8 mouse cellular contexts compared by ENCODE assay signal in genomic region chr2:130634739-130635411, GRCm38 (mm10). TPM values are rescaled to one million over a fixed set of nuclear protein-coding genes. Genes with fewer than 3 reads are reported as not detected.
DNase-seq lines count a peak whose midpoint lies in the region; ATAC-seq and TF ChIP-seq lines count a peak whose summit lies in the region.

No protein-coding gene starts in this region.

- DNase-seq in heart, adult 2 months, result peak; percentile 31 to 35
- DNase-seq in heart, adult 9 months (ENCODE audit: low spot score in 2 of 2), result no peak
- peak; percentile 14 for DNase-seq in forebrain, embryonic 14.5 days (ENCODE audit: low spot score)
- DNase-seq in lung, postnatal 14 days, result peak; percentile 22
- DNase-seq in MN1 (ENCODE audit: low spot score), result no peak

- no peaks in the 10 kb centered on the region for H3K79me2 ChIP-seq in heart, adult 2 months (replicated peaks; ENCODE audit: control insufficient read depth, insufficient read depth, low read length)

- intact Hi-C loops in heart, adult 2 months (cut with DNase I), result no loop called here

- no peak for TF ChIP-seq POLR2A in heart, adult 2 months (IDR thresholded peaks at IDR 0.05; ENCODE audit: insufficient read depth, low read depth, low read length)

- no peaks in the 10 kb centered on the region for H3K36me3 ChIP-seq in heart, adult 2 months (ENCODE audit: control insufficient read depth, insufficient read depth, low read length)
- 0 out of 2 replicates have a peak, but pooled peaks cover 5% of the 10 kb centered on the region for H3K36me3 ChIP-seq in forebrain, embryonic 14.5 days (ENCODE audit: control insufficient read depth, insufficient read depth, low read length)
- no peaks in the 10 kb centered on the region; the same call in 1 of the 2 replicates for H3K36me3 ChIP-seq in intestine, embryonic 15.5 days
- no peaks in the 10 kb centered on the region for H3K36me3 ChIP-seq in stomach, embryonic 14.5 days (ENCODE audit: control insufficient read depth, insufficient read depth, low read length)

- peak overlapping the region; percentile 72 for H3K9ac ChIP-seq in heart, adult 2 months (ENCODE audit: low read depth, low read length)
- H3K9ac ChIP-seq in forebrain, embryonic 14.5 days (ENCODE audit: low read length), result peak overlapping the region; percentile 51
- H3K9ac ChIP-seq in intestine, embryonic 15.5 days, result peak overlapping the region; percentile 47
- peak overlapping the region; percentile 26 for H3K9ac ChIP-seq in stomach, embryonic 14.5 days (replicated peaks; ENCODE audit: low read depth, low read length)

- 14% methylated on average over 38 of the region's 38 CpGs for WGBS in heart, adult 2 months
- 4% methylated on average over 38 of the region's 38 CpGs for WGBS in forebrain, embryonic 14.5 days
- WGBS in intestine, embryonic 15.5 days, result 14% methylated on average over 38 of the region's 38 CpGs
- WGBS in stomach, embryonic 14.5 days, result 5% methylated on average over 38 of the region's 38 CpGs

- H3K4me3 ChIP-seq in heart, adult 2 months, result peak overlapping the region; percentile 28; the same call in 1 of the 2 replicates
- peak overlapping the region; percentile 19; the same call in 1 of the 2 replicates for H3K4me3 ChIP-seq in brown adipose tissue, adult 24 weeks (ENCODE audit: insufficient read depth, low read depth, low read length)
- peak overlapping the region; percentile 23 for H3K4me3 ChIP-seq in forebrain, embryonic 14.5 days (ENCODE audit: low read depth, low read length)
- peak overlapping the region; percentile 34 for H3K4me3 ChIP-seq in intestine, embryonic 15.5 days (replicated peaks)
- peak overlapping the region; percentile 23 for H3K4me3 ChIP-seq in stomach, embryonic 14.5 days (ENCODE audit: low read depth, low read length)

- H3K27me3 ChIP-seq in heart, adult 2 months (ENCODE audit: control insufficient read depth, insufficient read depth, low read length), result peaks cover 6% of the 10 kb centered on the region; the same call in 1 of the 2 replicates
- H3K27me3 ChIP-seq in forebrain, embryonic 14.5 days (replicated peaks; ENCODE audit: control insufficient read depth, insufficient read depth, low read length), result peaks cover 39% of the 10 kb centered on the region
- peaks cover 27% of the 10 kb centered on the region; the same call in 1 of the 2 replicates for H3K27me3 ChIP-seq in intestine, embryonic 15.5 days (replicated peaks)
- H3K27me3 ChIP-seq in stomach, embryonic 14.5 days (ENCODE audit: control insufficient read depth, insufficient read depth, low read length), result peaks cover 14% of the 10 kb centered on the region

- ATAC-seq in forebrain, embryonic 14.5 days, result peak; percentile 22; the same call in 1 of the 2 replicates
- ATAC-seq in intestine, embryonic 15.5 days, result no peak
- ATAC-seq in stomach, embryonic 14.5 days (ENCODE audit: insufficient number of reproducible peaks, insufficient read depth, low FRiP score, low read depth), result peak; percentile 44; the same call in 1 of the 2 replicates

- no peaks in the 10 kb centered on the region for H3K9me3 ChIP-seq in forebrain, embryonic 14.5 days (replicated peaks; ENCODE audit: control insufficient read depth, low read length)
- no peaks in the 10 kb centered on the region for H3K9me3 ChIP-seq in intestine, embryonic 15.5 days
- H3K9me3 ChIP-seq in stomach, embryonic 14.5 days (ENCODE audit: control insufficient read depth, low read depth, low read length), result no peaks in the 10 kb centered on the region

- peak; percentile 37 for TF ChIP-seq CTCF in heart, adult 2 months (IDR thresholded peaks at IDR 0.05)

- no peaks in the 10 kb centered on the region for H3K4me1 ChIP-seq in heart, adult 2 months (ENCODE audit: control insufficient read depth, insufficient read depth, low read length)
- H3K4me1 ChIP-seq in brown adipose tissue, adult 24 weeks (ENCODE audit: control insufficient read depth, insufficient read depth, insufficient read length, low read length), result no peaks in the 10 kb centered on the region
- H3K4me1 ChIP-seq in forebrain, embryonic 14.5 days (ENCODE audit: control insufficient read depth, insufficient read depth, low read length), result peaks cover 12% of the 10 kb centered on the region
- H3K4me1 ChIP-seq in intestine, embryonic 15.5 days (replicated peaks), result peaks cover 21% of the 10 kb centered on the region
- H3K4me1 ChIP-seq in stomach, embryonic 14.5 days (ENCODE audit: control insufficient read depth, insufficient read depth, low read length), result peaks cover 14% of the 10 kb centered on the region; the same call in 1 of the 2 replicates

- no peak overlapping the region for H3K27ac ChIP-seq in heart, adult 2 months
- H3K27ac ChIP-seq in brown adipose tissue, adult 24 weeks (replicated peaks; ENCODE audit: low read depth, low read length), result no peak overlapping the region
- no peak overlapping the region for H3K27ac ChIP-seq in forebrain, embryonic 14.5 days (ENCODE audit: low read depth, low read length)
- H3K27ac ChIP-seq in intestine, embryonic 15.5 days, result no peak overlapping the region
- H3K27ac ChIP-seq in stomach, embryonic 14.5 days (ENCODE audit: low read length), result no peak overlapping the region

- H3K4me2 ChIP-seq in forebrain, embryonic 14.5 days (ENCODE audit: low read length), result peak overlapping the region; percentile 54
- peak overlapping the region; percentile 77 for H3K4me2 ChIP-seq in intestine, embryonic 15.5 days (replicated peaks)
- H3K4me2 ChIP-seq in stomach, embryonic 14.5 days (replicated peaks; ENCODE audit: low read depth, low read length), result peak overlapping the region; percentile 53

- no peak for TF ChIP-seq EP300 in heart, adult 2 months (IDR thresholded peaks at IDR 0.05; ENCODE audit: insufficient read depth, low read depth, low read length)

RNA-seq across cellular contexts. Expression of gene Ubox5, which starts 5.0 kb away (rescaled TPM):
- total RNA-seq in heart, adult 2 months (2021), result 1 to 10 TPM; 3.9 to 5.2 TPM
- 5.0 and 5.6 TPM in 2 replicates for polyA plus RNA-seq in heart, adult 2 months (2012; rRNA removed)
- 3.3 and 3.6 TPM in 2 replicates for polyA plus RNA-seq in brown adipose tissue, adult 24 weeks (2012; ENCODE audit: insufficient read depth, insufficient read length, missing spikeins)
- polyA plus RNA-seq in forebrain, embryonic 14.5 days (2014; fragmentation: Nextera tagmentation; extraction: Ambion mirVana), result 13.0 and 14.9 TPM in 2 replicates
- polyA plus RNA-seq in intestine, embryonic 15.5 days (2015; fragmentation: Nextera tagmentation; extraction: Ambion mirVana), result 12.0 and 12.2 TPM in 2 replicates
- polyA plus RNA-seq in stomach, embryonic 14.5 days (2014; fragmentation: Nextera tagmentation; extraction: Ambion mirVana), result 14.0 and 14.6 TPM in 2 replicates

RNA-seq across cellular contexts. Expression of gene Fastkd5, which starts 5.0 kb away (rescaled TPM):
- total RNA-seq in heart, adult 2 months (2021), result 1 to 10 TPM; 7.5 to 9.0 TPM
- polyA plus RNA-seq in heart, adult 2 months (2012; rRNA removed), result 2.2 and 5.1 TPM in 2 replicates
- polyA plus RNA-seq in brown adipose tissue, adult 24 weeks (2012; ENCODE audit: insufficient read depth, insufficient read length, missing spikeins), result 6.1 and 7.4 TPM in 2 replicates
- polyA plus RNA-seq in forebrain, embryonic 14.5 days (2014; fragmentation: Nextera tagmentation; extraction: Ambion mirVana), result 14.0 and 15.9 TPM in 2 replicates
- polyA plus RNA-seq in intestine, embryonic 15.5 days (2015; fragmentation: Nextera tagmentation; extraction: Ambion mirVana), result 14.0 and 16.3 TPM in 2 replicates
- polyA plus RNA-seq in stomach, embryonic 14.5 days (2014; fragmentation: Nextera tagmentation; extraction: Ambion mirVana), result 17.1 and 17.9 TPM in 2 replicates

RNA-seq across cellular contexts. Expression of gene Lzts3, which starts 7.7 kb away (rescaled TPM):
- total RNA-seq in heart, adult 2 months (2021), result 1 to 10 TPM; 4.9 to 5.1 TPM
- 5.8 and 7.2 TPM in 2 replicates for polyA plus RNA-seq in heart, adult 2 months (2012; rRNA removed)
- 0.63 and 1.3 TPM in 2 replicates for polyA plus RNA-seq in brown adipose tissue, adult 24 weeks (2012; ENCODE audit: insufficient read depth, insufficient read length, missing spikeins)
- 1.6 and 2.5 TPM in 2 replicates for polyA plus RNA-seq in forebrain, embryonic 14.5 days (2014; fragmentation: Nextera tagmentation; extraction: Ambion mirVana)
- 13.9 and 16.5 TPM in 2 replicates for polyA plus RNA-seq in intestine, embryonic 15.5 days (2015; fragmentation: Nextera tagmentation; extraction: Ambion mirVana)
- polyA plus RNA-seq in stomach, embryonic 14.5 days (2014; fragmentation: Nextera tagmentation; extraction: Ambion mirVana), result 2.8 and 4.0 TPM in 2 replicates

RNA-seq across cellular contexts. Expression of gene Ddrgk1, which starts 29.6 kb away (rescaled TPM):
- 10 to 100 TPM; 71.1 to 96.0 TPM for total RNA-seq in heart, adult 2 months (2021)
- 35.2 and 47.0 TPM in 2 replicates for polyA plus RNA-seq in heart, adult 2 months (2012; rRNA removed)
- polyA plus RNA-seq in brown adipose tissue, adult 24 weeks (2012; ENCODE audit: insufficient read depth, insufficient read length, missing spikeins), result 128 and 137 TPM in 2 replicates
- polyA plus RNA-seq in forebrain, embryonic 14.5 days (2014; fragmentation: Nextera tagmentation; extraction: Ambion mirVana), result 49.8 and 55.9 TPM in 2 replicates
- polyA plus RNA-seq in intestine, embryonic 15.5 days (2015; fragmentation: Nextera tagmentation; extraction: Ambion mirVana), result 74.5 and 78.2 TPM in 2 replicates
- 65.7 and 66.6 TPM in 2 replicates for polyA plus RNA-seq in stomach, embryonic 14.5 days (2014; fragmentation: Nextera tagmentation; extraction: Ambion mirVana)

RNA-seq across cellular contexts. Expression of gene Itpa, which starts 32.5 kb away (rescaled TPM):
- 10 to 100 TPM; 14.9 to 16.8 TPM for total RNA-seq in heart, adult 2 months (2021)
- polyA plus RNA-seq in heart, adult 2 months (2012; rRNA removed), result 24.0 and 31.6 TPM in 2 replicates
- 46.8 and 54.3 TPM in 2 replicates for polyA plus RNA-seq in brown adipose tissue, adult 24 weeks (2012; ENCODE audit: insufficient read depth, insufficient read length, missing spikeins)
- 125 and 131 TPM in 2 replicates for polyA plus RNA-seq in forebrain, embryonic 14.5 days (2014; fragmentation: Nextera tagmentation; extraction: Ambion mirVana)
- polyA plus RNA-seq in intestine, embryonic 15.5 days (2015; fragmentation: Nextera tagmentation; extraction: Ambion mirVana), result 84.5 and 88.1 TPM in 2 replicates
- 87.8 and 89.8 TPM in 2 replicates for polyA plus RNA-seq in stomach, embryonic 14.5 days (2014; fragmentation: Nextera tagmentation; extraction: Ambion mirVana)

Comparison
In these comparisons a context has a peak if more than half of its experiments do, and no peak if none do; other contexts are left out.
1. DNase-seq: peak in heart, adult 2 months (2 of 2), forebrain, embryonic 14.5 days (single experiment) and lung, postnatal 14 days (single experiment); none in heart, adult 9 months (0 of 2) and MN1 (single experiment).
2. Peak in every context shown above with its lines, with median percentiles within 50 percentile points of each other: H3K4me3 ChIP-seq, H3K9ac ChIP-seq and H3K4me2 ChIP-seq.